Mouse (Mus musculus) retina, embryonic 14.5 days (tissue): ENCODE results near the gene Tap1.
"Not testable (repeated sequence)": the region's sequence is repeated elsewhere in the genome, so short reads cannot be mapped to it uniquely, and the experiment has no call there.

ENCODE experiments used
- DNase-seq: peaks from one replicate; pipeline ENCODE4 v3.0.0-alpha.2; 2015; ENCODE audit warnings: low spot score

The Tap1 gene

GRCm38 (mm10) chr17:34204303-34205010, 17.1 kb downstream of the Tap1 start:
- DNase-seq = peak; percentile 82

- DNase-seq = no peak
These were observed 17.8 kb downstream of the Tap1 start for GRCm38 (mm10) chr17:34205021-34205745.

- peak; percentile 58 for DNase-seq
These were observed 18.4 kb downstream of the Tap1 start for GRCm38 (mm10) chr17:34205746-34206176.

- no peak for DNase-seq
These were observed 19.4 kb downstream of the Tap1 start for GRCm38 (mm10) chr17:34206731-34207130.

- DNase-seq = no peak
These were observed 20.1 kb downstream of the Tap1 start for GRCm38 (mm10) chr17:34207456-34207855.

GRCm38 (mm10) chr17:34207866-34208265, 20.5 kb downstream of the Tap1 start:
- DNase-seq = no peak

- no peak for DNase-seq
These were observed 21.1 kb downstream of the Tap1 start for GRCm38 (mm10) chr17:34208421-34208820.

- DNase-seq = no peak
These were observed 22.3 kb downstream of the Tap1 start for GRCm38 (mm10) chr17:34209680-34210079.

- no peak for DNase-seq
These were observed 23.2 kb downstream of the Tap1 start for GRCm38 (mm10) chr17:34210599-34210998.

GRCm38 (mm10) chr17:34211746-34212365, 24.5 kb downstream of the Tap1 start:
- DNase-seq = no peak

- no peak for DNase-seq
These were observed 26.6 kb downstream of the Tap1 start for GRCm38 (mm10) chr17:34213936-34214335.

- DNase-seq = no peak
These were observed 27.8 kb downstream of the Tap1 start for GRCm38 (mm10) chr17:34215176-34215575.

- DNase-seq = no peak
These were observed 30.0 kb downstream of the Tap1 start for GRCm38 (mm10) chr17:34217216-34217928.

- no peak for DNase-seq
These were observed 30.6 kb downstream of the Tap1 start for GRCm38 (mm10) chr17:34217986-34218385.

GRCm38 (mm10) chr17:34218675-34219074, 31.3 kb downstream of the Tap1 start:
- DNase-seq = no peak

- DNase-seq = not testable (repeated sequence)
These were observed 31.7 kb downstream of the Tap1 start for GRCm38 (mm10) chr17:34219096-34219495.

GRCm38 (mm10) chr17:34219801-34220200, 32.4 kb downstream of the Tap1 start:
- not testable (repeated sequence) for DNase-seq

- DNase-seq = not testable (repeated sequence)
These were observed 33.0 kb downstream of the Tap1 start for GRCm38 (mm10) chr17:34220401-34220800.

GRCm38 (mm10) chr17:34224816-34225215, 37.5 kb downstream of the Tap1 start:
- no peak for DNase-seq

- DNase-seq = no peak
These were observed 38.1 kb downstream of the Tap1 start for GRCm38 (mm10) chr17:34225426-34225825.

GRCm38 (mm10) chr17:34225911-34226310, 38.6 kb downstream of the Tap1 start:
- DNase-seq = not testable (repeated sequence)

- not testable (repeated sequence) for DNase-seq
These were observed 43.6 kb downstream of the Tap1 start for GRCm38 (mm10) chr17:34230971-34231370.
